Mouse (Mus musculus): ENCODE measurements around the gene Gm20388. TPM values are rescaled to one million over a fixed set of nuclear protein-coding genes. Genes with fewer than 3 reads are reported as not detected.

Gm20388 gene
- polyA plus RNA-seq, 1 experiment: 28.1 TPM

DNA sequence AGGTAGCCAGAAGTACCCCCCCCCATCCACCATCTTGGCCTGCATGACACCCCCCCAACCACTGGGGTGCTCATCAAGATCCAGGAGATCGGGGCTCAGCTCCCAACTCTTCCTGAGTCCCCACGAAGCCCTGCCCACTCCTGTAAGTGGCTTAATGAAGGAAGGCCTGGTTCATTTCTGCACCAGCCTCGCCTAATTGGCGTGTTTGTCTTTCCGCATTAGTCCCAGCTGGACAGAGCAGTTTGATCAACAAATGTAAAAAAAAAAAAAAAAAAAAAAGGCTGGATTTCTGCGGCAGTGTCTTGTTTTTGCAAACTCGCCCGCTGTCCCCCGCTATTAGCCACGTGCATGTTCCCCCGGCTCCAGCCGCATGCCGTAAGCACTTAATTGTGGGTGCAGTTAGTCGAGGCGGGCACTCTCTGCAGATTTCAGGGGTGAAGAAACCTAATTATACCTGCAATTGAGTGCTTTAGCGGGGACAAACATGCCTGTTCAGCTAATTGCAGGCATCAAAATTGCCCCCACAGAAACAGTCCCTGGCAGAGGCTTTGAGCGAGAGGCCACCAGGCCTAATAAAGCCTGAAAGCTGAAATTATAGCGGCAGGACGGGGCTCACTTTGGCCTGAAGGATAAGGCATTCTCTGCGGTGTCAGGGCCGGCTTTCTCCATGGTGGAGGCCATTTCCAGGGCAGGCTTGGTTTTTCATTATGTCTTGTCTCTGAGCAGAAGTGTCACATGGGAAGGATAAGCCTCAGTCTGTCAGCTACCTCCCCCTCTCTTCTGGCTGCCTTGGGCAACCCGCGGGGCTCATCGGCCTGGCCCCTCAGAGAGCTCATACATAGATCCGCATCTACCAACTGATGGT, 566.3 kb downstream of the Gm20388 start:
- no peaks in the 10 kb centered on the region for H3K36me3 ChIP-seq (ENCODE audit: control insufficient read depth, insufficient read depth, low read length, poor library complexity, severe bottlenecking)
- H3K9me3 ChIP-seq (replicated peaks; ENCODE audit: control insufficient read depth, insufficient read depth, low read length, poor library complexity, severe bottlenecking): no peaks in the 10 kb centered on the region
- no peak overlapping the region for H3K27ac ChIP-seq (ENCODE audit: insufficient read depth, low read length)
- H3K4me3 ChIP-seq (ENCODE audit: low read depth, low read length): no peak overlapping the region
- peaks cover 7% of the 10 kb centered on the region for H3K4me1 ChIP-seq (ENCODE audit: control insufficient read depth, insufficient read depth, low read length)
- H3K9ac ChIP-seq (ENCODE audit: low read depth, poor library complexity, severe bottlenecking): no peak overlapping the region
- no peaks in the 10 kb centered on the region for H3K27me3 ChIP-seq (ENCODE audit: control insufficient read depth, insufficient read depth, low read length, poor library complexity, severe bottlenecking)
- no peak for TF ChIP-seq CTCF (IDR thresholded peaks at IDR 0.05; ENCODE audit: low read depth, low read length)
- no peak for TF ChIP-seq EP300 (IDR thresholded peaks at IDR 0.05; ENCODE audit: insufficient read depth, low read depth, low read length)
- no peak for TF ChIP-seq POLR2A (IDR thresholded peaks at IDR 0.05; ENCODE audit: insufficient read depth, low read length)

DNA sequence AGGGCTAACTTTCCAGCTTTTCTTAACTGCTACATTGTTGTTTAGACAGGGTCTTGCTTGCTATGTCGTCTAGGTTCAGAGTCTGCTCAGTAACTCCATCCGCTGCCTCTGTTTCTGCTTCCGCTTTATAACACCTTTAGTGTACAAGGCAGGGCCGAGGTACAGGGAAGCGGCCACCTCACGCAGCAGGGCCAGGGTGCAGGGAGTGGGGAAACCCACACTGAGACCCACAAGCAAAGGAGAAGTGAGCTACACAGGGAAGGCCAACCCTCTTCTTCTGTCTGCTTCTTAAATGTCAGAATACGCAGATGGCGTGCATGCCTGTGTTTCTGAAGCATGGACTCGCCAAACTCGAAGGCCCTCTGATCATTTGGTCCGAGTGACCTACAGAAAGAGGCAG, 568.1 kb downstream of the Gm20388 start:
- H3K4me3 ChIP-seq (ENCODE audit: low read depth, low read length): no peak overlapping the region
- H3K27ac ChIP-seq (ENCODE audit: insufficient read depth, low read length): no peak overlapping the region

DNA sequence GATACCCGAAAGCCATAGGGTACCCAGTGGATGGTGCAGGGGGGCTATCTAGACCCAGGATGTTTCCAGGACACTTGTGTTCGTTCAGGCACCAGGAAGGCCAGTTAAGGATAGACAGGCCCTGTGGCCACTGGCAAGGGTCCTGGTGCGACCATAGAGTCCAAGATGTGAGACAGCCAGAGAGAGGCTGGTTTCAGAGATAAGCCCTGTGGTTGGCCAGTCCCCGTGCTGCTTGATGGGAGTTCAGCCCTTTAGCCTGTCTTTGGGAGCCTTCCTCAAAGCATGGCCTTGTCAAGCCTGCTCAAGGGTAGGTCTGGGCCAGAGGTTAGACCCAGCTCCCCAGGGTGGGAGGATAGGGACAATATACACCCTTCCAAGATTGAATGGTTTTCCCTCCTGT, 569.0 kb downstream of the Gm20388 start:
- Histone ChIP-seq H3K27ac (ENCODE audit: insufficient read depth, low read length) (no peak overlapping the region), H3K4me1 (ENCODE audit: control insufficient read depth, insufficient read depth, low read length) (peaks cover 3% of the 10 kb centered on the region), H3K9me3 (replicated peaks; ENCODE audit: control insufficient read depth, insufficient read depth, low read length, poor library complexity, severe bottlenecking) (no peaks in the 10 kb centered on the region), H3K9ac (ENCODE audit: low read depth, poor library complexity, severe bottlenecking) (no peak overlapping the region), H3K36me3 (ENCODE audit: control insufficient read depth, insufficient read depth, low read length, poor library complexity, severe bottlenecking) (no peaks in the 10 kb centered on the region), H3K4me3 (ENCODE audit: low read depth, low read length) (no peak overlapping the region), H3K27me3 (ENCODE audit: control insufficient read depth, insufficient read depth, low read length, poor library complexity, severe bottlenecking) (no peaks in the 10 kb centered on the region)
- TF ChIP-seq POLR2A (IDR thresholded peaks at IDR 0.05; ENCODE audit: insufficient read depth, low read length) (no peak), CTCF (IDR thresholded peaks at IDR 0.05; ENCODE audit: low read depth, low read length) (no peak), EP300 (IDR thresholded peaks at IDR 0.05; ENCODE audit: insufficient read depth, low read depth, low read length) (no peak)

More for the DNA sequence above, 568.1 kb downstream of the Gm20388 start:
- Histone ChIP-seq H3K9me3 (replicated peaks; ENCODE audit: control insufficient read depth, insufficient read depth, low read length, poor library complexity, severe bottlenecking) (no peaks in the 10 kb centered on the region), H3K27me3 (ENCODE audit: control insufficient read depth, insufficient read depth, low read length, poor library complexity, severe bottlenecking) (no peaks in the 10 kb centered on the region), H3K36me3 (ENCODE audit: control insufficient read depth, insufficient read depth, low read length, poor library complexity, severe bottlenecking) (no peaks in the 10 kb centered on the region), H3K4me1 (ENCODE audit: control insufficient read depth, insufficient read depth, low read length) (peaks cover 3% of the 10 kb centered on the region), H3K9ac (ENCODE audit: low read depth, poor library complexity, severe bottlenecking) (no peak overlapping the region)
- TF ChIP-seq CTCF (IDR thresholded peaks at IDR 0.05; ENCODE audit: low read depth, low read length): no peak
- TF ChIP-seq EP300 (IDR thresholded peaks at IDR 0.05; ENCODE audit: insufficient read depth, low read depth, low read length): no peak
- no peak for TF ChIP-seq POLR2A (IDR thresholded peaks at IDR 0.05; ENCODE audit: insufficient read depth, low read length)

DNA sequence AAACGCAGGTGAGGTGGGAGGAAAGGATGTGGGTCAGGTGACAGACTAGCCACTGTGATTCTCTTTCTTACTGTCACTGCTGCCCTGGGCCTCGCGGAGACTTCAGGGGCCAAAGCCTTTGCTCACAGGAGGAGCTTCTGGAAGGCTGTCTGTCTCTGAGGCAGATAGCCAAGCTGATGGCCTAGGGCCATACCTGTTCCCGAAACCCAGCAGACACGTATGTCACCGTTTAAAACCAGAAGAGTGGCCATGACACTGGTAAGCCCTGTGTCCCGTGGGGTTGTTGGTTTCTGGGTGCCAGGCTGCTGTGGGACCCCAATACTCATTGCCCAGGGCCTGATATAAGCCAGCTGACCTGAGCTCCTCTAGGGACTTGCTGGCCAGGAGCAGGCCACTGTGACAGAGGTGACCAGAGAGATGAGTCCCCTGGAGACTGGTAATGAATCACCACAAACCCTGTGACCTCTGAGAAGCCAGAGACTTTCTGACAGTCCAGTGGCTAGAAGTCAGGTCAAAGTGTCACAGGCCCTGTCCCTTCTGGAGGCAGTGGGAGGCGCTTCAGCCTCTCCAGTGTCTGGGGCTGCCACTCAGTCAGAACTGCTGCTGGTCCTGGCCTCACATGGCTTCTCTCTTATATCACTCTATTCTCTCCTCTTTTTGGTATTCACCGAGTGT, 571.5 kb downstream of the Gm20388 start:
- Histone ChIP-seq H3K4me1 (ENCODE audit: control insufficient read depth, insufficient read depth, low read length) (no peaks in the 10 kb centered on the region), H3K27me3 (ENCODE audit: control insufficient read depth, insufficient read depth, low read length, poor library complexity, severe bottlenecking) (no peaks in the 10 kb centered on the region), H3K4me3 (ENCODE audit: low read depth, low read length) (no peak overlapping the region), H3K9ac (ENCODE audit: low read depth, poor library complexity, severe bottlenecking) (no peak overlapping the region), H3K36me3 (ENCODE audit: control insufficient read depth, insufficient read depth, low read length, poor library complexity, severe bottlenecking) (no peaks in the 10 kb centered on the region), H3K27ac (ENCODE audit: insufficient read depth, low read length) (no peak overlapping the region), H3K9me3 (replicated peaks; ENCODE audit: control insufficient read depth, insufficient read depth, low read length, poor library complexity, severe bottlenecking) (no peaks in the 10 kb centered on the region)
- TF ChIP-seq CTCF (IDR thresholded peaks at IDR 0.05; ENCODE audit: low read depth, low read length) (no peak), EP300 (IDR thresholded peaks at IDR 0.05; ENCODE audit: insufficient read depth, low read depth, low read length) (no peak), POLR2A (IDR thresholded peaks at IDR 0.05; ENCODE audit: insufficient read depth, low read length) (no peak)

DNA sequence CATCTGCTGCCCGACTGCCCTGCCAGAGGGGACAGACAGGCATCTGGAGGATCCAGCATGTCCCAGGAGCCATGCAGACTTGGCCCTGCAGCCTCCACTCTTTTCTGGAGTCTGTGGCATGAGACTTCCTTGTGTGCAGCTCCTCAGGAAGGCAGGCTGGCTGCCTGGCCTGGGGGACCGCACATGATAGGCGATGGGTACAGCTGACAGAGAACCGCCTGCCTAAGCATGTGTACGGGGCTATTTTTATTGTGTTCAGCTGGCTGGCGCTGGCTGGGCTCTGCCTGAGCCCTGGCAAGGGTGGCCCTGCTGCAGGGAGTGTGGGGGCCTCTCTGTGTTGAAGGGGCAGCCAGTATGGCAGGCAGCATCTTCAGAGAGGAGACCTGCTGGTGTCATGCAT, 573.8 kb downstream of the Gm20388 start:
- Histone ChIP-seq H3K27ac (ENCODE audit: insufficient read depth, low read length) (no peak overlapping the region), H3K27me3 (ENCODE audit: control insufficient read depth, insufficient read depth, low read length, poor library complexity, severe bottlenecking) (peaks cover 2% of the 10 kb centered on the region; the same call in 1 of the 2 replicates), H3K9me3 (replicated peaks; ENCODE audit: control insufficient read depth, insufficient read depth, low read length, poor library complexity, severe bottlenecking) (no peaks in the 10 kb centered on the region), H3K4me1 (ENCODE audit: control insufficient read depth, insufficient read depth, low read length) (no peaks in the 10 kb centered on the region), H3K4me3 (ENCODE audit: low read depth, low read length) (no peak overlapping the region), H3K36me3 (ENCODE audit: control insufficient read depth, insufficient read depth, low read length, poor library complexity, severe bottlenecking) (no peaks in the 10 kb centered on the region), H3K9ac (ENCODE audit: low read depth, poor library complexity, severe bottlenecking) (no peak overlapping the region)
- TF ChIP-seq CTCF (IDR thresholded peaks at IDR 0.05; ENCODE audit: low read depth, low read length) (no peak), POLR2A (IDR thresholded peaks at IDR 0.05; ENCODE audit: insufficient read depth, low read length) (no peak), EP300 (IDR thresholded peaks at IDR 0.05; ENCODE audit: insufficient read depth, low read depth, low read length) (no peak)

DNA sequence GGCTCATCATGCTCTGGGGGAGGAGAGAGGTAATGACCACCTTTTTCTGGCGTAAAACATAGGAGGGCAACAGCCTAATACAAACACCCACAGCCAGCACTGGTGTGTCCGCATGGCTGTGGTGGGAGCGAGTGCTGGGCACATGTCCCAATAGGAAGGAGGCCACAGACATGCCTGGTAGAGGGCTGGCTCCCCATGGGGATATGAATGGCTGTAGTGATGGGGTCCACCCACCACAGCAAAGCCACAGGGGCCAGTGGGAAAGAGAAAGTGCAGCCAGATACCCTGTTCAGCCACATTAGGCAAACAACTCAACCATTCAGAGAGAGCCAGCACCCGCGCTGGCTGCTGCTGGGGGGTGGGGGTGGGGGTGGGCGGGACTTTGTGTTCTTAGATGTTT, 574.5 kb downstream of the Gm20388 start:
- TF ChIP-seq POLR2A (IDR thresholded peaks at IDR 0.05; ENCODE audit: insufficient read depth, low read length): no peak
- no peak for TF ChIP-seq CTCF (IDR thresholded peaks at IDR 0.05; ENCODE audit: low read depth, low read length)
- TF ChIP-seq EP300 (IDR thresholded peaks at IDR 0.05; ENCODE audit: insufficient read depth, low read depth, low read length): no peak
- Histone ChIP-seq H3K4me3 (ENCODE audit: low read depth, low read length) (no peak overlapping the region), H3K9ac (ENCODE audit: low read depth, poor library complexity, severe bottlenecking) (no peak overlapping the region), H3K27ac (ENCODE audit: insufficient read depth, low read length) (no peak overlapping the region), H3K9me3 (replicated peaks; ENCODE audit: control insufficient read depth, insufficient read depth, low read length, poor library complexity, severe bottlenecking) (no peaks in the 10 kb centered on the region), H3K27me3 (ENCODE audit: control insufficient read depth, insufficient read depth, low read length, poor library complexity, severe bottlenecking) (peaks cover 2% of the 10 kb centered on the region; the same call in 1 of the 2 replicates), H3K36me3 (ENCODE audit: control insufficient read depth, insufficient read depth, low read length, poor library complexity, severe bottlenecking) (no peaks in the 10 kb centered on the region), H3K4me1 (ENCODE audit: control insufficient read depth, insufficient read depth, low read length) (no peaks in the 10 kb centered on the region)

Measured in ES-Bruce4 (cell line).